Mouse (Mus musculus): Measurements from ENCODE around the gene Scap. TPM values are rescaled to one million over a fixed set of nuclear protein-coding genes. Genes with fewer than 3 reads are reported as not detected.
"Not testable (repeated sequence)": the region's sequence is repeated elsewhere in the genome, so short reads cannot be mapped to it uniquely, and the experiment has no call there.

Gene Scap
- total RNA-seq, 2 experiments from 2014 or later: 25.5 TPM

DNA sequence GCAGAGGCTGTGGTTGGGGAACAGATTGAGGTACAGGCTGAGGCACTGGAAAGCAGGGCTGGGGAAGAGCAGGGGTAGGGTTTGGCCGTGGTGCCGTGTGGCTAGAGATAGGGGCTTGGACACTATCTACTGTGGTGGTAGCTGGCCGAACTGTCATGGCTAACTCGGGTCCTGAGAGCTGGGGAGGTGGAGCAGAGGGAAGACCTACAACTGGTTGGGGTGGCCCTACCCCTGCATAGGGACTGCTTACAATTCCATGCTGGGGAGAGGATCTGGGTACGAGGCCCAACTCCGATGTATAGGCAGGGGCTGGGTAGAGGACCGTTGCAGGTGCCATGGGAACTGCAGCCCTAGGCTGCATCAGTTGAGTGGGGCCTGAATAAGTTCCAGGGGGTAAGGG, 54.9 kb downstream of the Scap start:
- no peak for DNase-seq

DNA sequence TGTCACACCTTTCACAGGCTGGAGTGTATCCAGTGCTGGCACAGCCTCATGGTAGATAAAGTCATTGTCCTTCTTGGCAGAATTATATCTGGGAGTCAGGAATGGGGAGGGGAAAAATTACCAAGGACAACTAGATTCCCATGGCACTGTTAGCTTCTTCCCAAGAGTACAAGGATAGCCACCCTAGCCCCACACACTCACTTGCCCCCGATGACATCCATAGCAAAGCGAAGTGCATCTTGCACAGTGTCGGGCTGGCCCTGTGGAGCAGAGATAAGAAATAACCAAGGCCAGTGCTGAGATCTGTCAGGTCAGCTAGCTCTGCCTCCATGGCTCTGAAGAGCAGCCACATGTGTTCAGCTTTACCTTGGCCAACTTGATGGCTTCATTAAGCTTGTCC, 57.8 kb downstream of the Scap start:
- no peak for DNase-seq

DNA sequence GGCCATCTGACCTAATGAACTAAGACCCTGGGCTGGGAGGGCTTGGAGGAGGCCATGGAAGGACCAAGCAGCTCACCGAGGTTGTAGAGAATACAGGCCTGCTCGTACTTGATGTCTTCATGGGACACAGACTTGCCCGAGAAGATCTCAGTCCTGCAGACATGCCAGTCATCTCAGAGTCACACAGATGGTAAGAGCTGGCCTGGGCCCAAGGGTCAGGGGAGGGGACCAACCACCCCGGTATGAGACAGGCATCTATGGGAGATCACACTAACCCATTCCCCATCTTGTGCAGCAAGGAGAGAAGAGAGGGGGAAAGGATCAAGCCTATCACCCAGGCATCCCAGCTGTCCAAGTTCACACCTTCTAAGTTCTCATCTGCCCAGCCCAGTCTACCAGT, 60.2 kb downstream of the Scap start:
- no peak for DNase-seq

DNA sequence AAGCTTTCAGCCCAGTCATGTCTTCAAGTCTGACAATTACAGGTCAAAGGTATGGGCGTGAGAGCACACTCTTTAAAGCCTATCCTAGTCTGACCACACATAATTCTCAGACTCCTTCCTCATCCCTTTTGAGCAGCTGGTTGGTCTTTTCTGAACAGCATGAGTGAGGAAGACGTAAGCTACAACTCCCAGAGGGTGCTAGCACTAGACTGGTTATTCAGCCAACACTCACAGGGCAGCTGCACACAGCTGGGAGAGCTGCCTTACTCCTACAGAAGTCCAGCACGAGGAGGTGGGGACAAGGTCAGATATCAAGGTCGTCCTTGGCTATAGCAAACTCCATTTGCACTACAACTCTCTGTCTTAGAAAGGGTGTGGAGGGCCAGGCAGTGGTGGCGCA, 67.6 kb downstream of the Scap start:
- DNase-seq: no peak

DNA sequence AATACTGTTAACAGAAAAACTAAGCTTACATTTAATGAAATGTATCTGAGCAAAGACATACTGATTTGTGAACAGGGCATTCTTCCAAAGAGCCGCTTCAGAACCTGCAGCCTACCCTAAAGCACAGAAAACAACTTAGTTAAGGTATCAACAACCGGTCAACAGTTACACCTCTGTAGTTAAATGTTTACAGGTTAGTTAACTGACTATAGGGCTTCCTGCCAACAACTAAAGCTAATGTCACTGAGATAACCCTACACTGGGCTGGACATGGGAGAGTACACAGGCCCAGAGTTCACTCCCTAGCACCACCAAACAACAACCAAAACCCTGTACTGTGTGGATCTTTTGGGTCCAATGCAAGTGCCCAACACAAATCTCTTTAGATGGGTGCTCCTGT, 69.6 kb downstream of the Scap start:
- DNase-seq: no peak

DNA sequence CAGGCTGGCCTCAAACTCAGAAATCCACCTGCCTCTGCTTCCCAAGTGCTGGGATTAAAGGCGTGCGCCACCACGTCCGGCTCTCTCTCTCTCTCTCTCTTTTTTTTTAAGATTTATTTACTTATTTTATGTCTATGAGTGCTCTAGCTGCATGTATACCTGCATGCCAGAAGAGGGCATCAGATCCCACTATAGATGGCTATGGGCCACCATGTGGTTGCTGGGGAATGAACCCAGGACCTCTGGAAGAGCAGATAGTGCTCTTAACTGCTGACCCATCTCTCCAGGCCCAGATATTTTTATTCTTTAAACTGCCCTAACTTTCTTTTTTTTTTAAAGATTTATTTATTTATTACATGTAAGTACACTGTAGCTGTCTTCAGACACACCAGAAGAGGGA, 70.2 kb downstream of the Scap start:
- not testable (repeated sequence) for DNase-seq

DNA sequence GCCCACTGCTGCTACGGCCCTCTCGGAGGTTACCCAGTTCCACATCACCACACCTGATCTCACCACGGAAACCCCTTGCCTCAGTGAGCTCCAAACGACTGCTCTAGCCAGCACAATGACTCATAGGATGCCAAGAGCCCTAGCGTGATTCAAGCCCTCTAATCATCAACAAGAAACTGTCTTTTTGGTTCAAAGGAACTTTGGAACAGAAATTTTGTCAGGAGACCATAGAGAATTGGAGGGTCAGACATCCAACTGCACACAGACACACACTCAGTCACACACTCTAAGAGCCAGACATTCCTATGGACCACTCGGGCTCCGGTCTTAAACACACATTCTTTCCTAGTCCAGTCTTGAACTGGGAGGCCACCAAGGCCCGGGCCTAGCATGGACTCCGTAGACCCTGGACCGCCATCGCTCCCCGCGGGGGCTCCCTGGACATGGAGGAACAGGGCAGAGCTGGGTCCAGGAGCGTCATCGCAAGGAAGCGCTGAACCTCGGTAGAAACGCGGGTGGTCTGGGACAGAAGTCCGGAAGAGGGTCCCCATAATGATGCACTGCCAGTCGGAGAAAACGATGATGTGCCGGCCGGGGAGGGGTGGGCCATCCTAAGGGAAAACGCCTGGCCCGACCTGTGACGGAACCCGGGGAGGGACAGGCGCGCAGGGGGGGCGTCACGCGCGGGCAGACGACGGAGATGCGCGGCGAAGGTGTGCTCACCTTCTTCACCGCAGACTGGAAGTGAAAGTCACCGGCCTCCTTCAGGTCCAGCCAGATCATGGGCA, 74.4 kb downstream of the Scap start:
- DNase-seq: no peak

DNA sequence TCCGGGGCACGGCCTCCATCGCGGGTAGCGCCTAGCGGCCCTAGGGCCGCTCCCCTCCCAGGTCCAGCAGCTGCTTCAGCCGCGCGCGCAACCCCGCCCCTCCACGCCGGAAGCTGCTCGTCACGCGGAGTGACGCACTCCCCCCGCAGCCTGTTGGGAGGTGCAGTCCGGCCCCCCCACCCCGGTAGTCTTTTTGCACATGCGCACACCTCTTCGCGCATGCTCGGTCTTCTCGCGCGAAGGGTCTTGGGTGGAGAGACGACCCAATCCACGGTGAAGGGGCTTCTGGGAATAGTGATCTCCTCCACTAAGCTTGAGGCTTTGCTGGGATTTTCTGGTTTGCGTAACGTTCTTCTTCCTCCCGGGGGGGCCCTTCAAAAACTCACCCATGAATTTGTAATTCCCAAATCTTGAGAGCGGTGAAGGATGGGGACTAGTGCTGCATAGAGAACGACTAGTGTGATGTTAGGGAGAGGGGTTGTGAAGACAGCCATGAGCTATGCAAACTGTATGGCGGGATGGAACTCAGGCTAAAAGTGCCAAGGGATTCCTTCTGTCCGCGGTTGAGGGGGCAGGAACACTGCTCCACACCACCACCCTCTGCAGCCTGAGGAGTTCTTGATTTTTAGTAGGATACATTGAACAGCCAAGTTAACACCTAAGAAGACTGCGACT, 75.1 kb downstream of the Scap start, which contains the start of gene Ptpn23:
Gene Ptpn23, minus strand, starts transcription at position 115 of the 675 bp plus-strand sequence.
- peak; percentile 94 for DNase-seq

DNA sequence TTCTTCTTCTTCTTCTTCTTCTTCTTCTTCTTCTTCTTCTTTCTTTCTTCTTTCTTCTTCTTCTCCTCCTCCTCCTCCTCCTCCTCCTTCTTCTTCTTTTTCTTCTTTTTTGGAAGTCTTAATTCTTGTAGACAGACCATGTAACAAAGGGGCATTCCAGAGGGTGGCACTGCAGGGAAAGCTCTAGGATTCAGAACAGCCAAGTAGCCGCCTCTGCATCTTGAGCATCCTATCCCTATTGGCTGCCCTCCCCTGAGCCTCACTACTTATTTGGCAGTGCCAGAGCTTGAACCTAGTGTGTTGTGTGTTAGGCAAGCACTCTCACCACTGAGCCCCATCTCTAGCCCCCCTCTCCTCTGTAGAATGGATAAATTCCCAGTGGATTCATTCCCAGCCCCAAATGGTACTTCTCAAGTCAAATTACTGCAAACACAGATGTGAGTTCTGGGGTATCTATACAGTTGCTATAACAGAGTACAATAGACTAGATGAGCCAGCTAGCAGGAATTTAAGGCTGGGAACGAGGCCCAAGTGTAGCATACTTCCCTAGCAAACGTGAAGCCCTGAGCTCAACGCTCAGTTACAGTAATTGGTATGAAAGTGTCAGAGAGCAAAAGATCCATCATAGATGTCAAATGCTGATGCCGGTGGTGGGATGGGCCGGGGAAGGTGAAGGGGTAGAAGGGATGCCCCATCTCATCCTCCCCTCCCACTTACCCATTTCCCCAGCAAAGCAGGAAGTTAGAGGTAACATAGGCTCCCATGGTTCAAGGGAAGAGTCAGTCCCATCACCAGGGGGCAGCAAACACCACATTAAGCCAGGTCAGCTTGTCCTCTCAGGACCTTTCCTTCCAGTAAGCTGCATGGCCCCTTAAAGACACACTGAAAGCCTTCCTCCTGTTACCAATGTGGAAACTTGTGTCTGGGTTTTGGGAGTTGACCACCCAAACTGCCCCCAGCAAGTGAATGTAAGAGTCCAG, 78.1 kb downstream of the Scap start:
- DNase-seq: peak; percentile 83

DNA sequence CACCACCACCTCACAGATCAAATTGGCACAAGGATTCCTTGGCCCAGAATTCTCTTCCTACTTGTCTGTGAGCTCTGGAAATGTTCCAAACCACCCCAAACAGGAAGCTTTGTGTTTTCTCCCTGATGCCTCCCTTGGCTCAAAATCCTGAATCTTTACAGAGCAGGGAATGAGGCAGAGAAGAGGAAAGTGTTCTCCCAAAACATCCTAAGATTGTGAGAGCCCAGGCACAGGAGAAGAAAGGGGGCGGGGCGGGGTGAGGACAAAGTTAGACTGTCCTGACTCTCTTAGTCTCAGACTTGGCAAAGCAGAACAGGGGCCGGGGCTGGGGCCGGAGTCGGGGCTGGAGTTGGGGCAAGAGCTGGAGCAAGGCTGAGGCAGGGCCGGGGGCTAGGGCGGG, 79.8 kb downstream of the Scap start:
- DNase-seq: no peak

DNA sequence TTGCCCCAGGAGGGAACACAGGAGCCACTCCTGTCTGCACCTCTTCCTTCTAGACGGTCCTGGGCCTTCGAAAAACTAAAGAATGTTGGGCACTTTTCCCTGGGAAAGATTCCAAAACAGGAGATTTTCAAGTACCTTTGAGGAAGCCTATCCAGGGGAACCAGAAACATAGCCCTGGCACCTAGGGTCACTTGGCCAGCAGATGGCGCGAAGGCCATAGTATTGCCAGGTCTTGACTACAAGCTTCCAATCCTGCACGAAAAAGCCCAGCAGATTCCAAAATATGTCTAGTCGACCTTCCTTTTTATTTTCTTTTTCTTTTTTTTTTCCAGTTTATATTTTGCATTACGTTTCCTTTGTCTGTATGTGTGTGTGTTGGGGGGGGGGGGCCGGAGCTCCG, 80.7 kb downstream of the Scap start:
- peak; percentile 27 for DNase-seq

DNA sequence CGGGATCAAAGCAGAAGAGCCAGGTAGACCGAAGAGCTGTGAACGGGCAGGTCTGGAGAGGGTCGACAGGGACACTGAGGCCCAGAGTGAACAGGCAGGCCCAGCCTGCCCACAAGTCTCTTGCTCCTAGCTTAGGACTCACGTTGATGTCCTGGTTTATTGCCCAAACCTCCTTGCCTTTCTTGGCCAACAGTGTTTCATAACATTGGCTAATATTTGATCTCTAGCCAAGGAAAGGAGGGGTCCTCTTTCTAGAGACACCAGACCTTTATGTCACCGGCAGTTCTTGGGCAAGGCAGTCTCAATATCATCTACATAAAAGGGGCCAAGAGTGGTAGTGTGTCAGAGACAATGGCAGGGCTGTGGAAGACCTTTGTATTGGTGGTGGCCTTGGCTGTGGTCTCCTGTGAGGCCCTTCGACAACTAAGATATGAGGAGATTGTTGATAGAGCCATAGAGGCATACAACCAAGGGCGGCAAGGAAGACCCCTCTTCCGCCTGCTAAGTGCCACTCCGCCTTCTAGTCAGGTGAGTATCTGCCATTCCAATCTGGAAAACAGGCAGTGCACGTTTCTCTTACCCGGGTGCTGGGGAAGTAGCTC, 86.5 kb downstream of the Scap start, which contains the start of gene Ngp:
Gene Ngp, plus strand, starts transcription at position 237 of the 602 bp plus-strand sequence.
- no peak for DNase-seq

DNA sequence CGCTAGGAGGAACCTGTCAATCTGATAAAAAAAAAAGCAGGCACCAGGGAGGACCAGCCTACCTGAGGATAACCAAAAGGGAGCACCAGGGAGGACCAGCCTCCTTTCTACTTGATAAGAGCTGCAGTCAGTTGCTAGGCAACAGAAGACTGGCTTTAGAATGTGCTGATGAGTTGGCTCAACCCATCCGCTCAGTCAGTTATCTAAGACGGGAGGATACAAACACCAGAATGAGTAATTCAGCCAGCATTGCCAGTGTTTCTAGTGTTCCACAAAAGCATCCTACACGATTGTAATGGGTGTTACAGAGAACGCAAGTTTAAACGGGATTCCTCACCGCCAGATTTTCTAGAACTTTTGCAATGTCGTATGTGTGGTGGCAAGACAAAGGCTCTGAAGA, 98.2 kb downstream of the Scap start:
- no peak for DNase-seq

DNA sequence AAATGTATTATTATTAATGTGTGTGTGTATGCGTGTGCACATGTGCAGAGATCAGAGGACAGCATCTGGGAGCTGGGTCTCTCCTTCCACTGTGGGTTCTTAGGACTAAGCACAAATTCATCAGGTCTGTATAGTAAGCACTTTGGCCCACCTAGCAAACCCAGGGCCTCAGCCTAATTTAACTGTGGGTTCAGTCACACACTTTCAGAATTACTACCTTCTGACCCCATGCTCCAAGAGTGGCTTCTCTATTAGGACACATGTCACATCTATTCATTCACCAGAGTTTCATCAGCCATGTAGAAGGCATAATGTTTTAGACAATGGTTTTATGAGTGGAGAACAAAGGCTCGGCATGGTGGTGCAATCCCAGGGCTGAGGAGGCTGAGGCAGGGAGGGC, 100.0 kb downstream of the Scap start:
- no peak for DNase-seq

Other genes starting within 250 kb of the Scap start
- 10 to 100 TPM; 34.5 to 41.9 TPM for gene Smarcc1, start 215.6 kb upstream of the Scap start, total RNA-seq (2021)
- gene Dhx30, start 215.5 kb upstream of the Scap start, total RNA-seq (2021): 10 to 100 TPM; 43.3 to 45.5 TPM
- gene Cspg5, start 89.5 kb upstream of the Scap start, total RNA-seq (2021): 1 to 10 TPM; 1.3 TPM
- gene Elp6, start 28.1 kb upstream of the Scap start, total RNA-seq (2021): 1 to 10 TPM; 4.2 to 4.7 TPM
- gene Ptpn23, start 74.9 kb downstream of the Scap start, total RNA-seq (2021): 10 to 100 TPM; 12.6 to 22.0 TPM
- gene Ngp, start 86.5 kb downstream of the Scap start, total RNA-seq (2021): 10 to 100 TPM in 1 of 2 experiments, under 1 TPM in 1; 0.59 to 15.6 TPM
- gene Klhl18, start 143.4 kb downstream of the Scap start, total RNA-seq (2021): 1 to 10 TPM; 6.0 to 8.3 TPM
- gene Kif9, start 143.7 kb downstream of the Scap start, total RNA-seq (2021): under 1 TPM; 0.23 to 0.42 TPM
- gene Setd2, start 199.3 kb downstream of the Scap start, total RNA-seq (2021): 10 to 100 TPM; 38.0 to 47.3 TPM

All from gastrocnemius, postnatal 10 days (tissue).